Mouse (Mus musculus): ENCODE data around the gene Trim54. TPM values are rescaled to one million over a fixed set of nuclear protein-coding genes. Genes with fewer than 3 reads are reported as not detected.

Trim54 gene
- total and polyA plus RNA-seq, 3 experiments: not detected

- DNase-seq (ENCODE audit: low read depth, low spot score): peak; percentile 89
- H3K27ac ChIP-seq (ENCODE audit: control insufficient read depth, low read depth, low read length): peak within 1 kb of the TSS; percentile 12; the same call in 1 of the 2 replicates
Measured at GRCm38 (mm10) chr5:31154152-31154553, 37.6 kb downstream of the Trim54 start, which contains the start of gene Mpv17. Gene Mpv17, minus strand, starts transcription at chr5:31154251.

GRCm38 (mm10) chr5:31162462-31162861 lies 46.0 kb downstream of the Trim54 start:
- Histone ChIP-seq H3K9me3 (replicated peaks; ENCODE audit: insufficient read depth, low read length) (no peaks in the 10 kb centered on the region), H3K27ac (ENCODE audit: control insufficient read depth, low read depth, low read length) (peak overlapping the region; percentile 38; the same call in 1 of the 2 replicates), H3K79me2 (ENCODE audit: control insufficient read depth, insufficient read depth, low read length, poor library complexity) (no peaks in the 10 kb centered on the region), H3K4me1 (ENCODE audit: control insufficient read depth in 1 of 2, insufficient read depth in 2 of 2, low read length in 2 of 2) (peaks cover 20 to 22% of the 10 kb centered on the region in 2 experiments), H3K36me3 (ENCODE audit: control insufficient read depth in 1 of 2, insufficient read depth in 2 of 2, low read length in 2 of 2) (peaks cover 48 to 60% of the 10 kb centered on the region in 2 experiments), H3K4me3 (ENCODE audit: control insufficient read depth in 1 of 2, insufficient read depth in 1 of 2, low read depth in 2 of 2, low read length in 2 of 2) (no peak overlapping the region), H3K27me3 (ENCODE audit: control insufficient read depth in 1 of 2, insufficient read depth in 2 of 2, low read length in 2 of 2) (no peaks in the 10 kb centered on the region), H3K9ac (ENCODE audit: control insufficient read depth, low read depth, low read length, poor library complexity, severe bottlenecking) (no peak overlapping the region)
- TF ChIP-seq SIN3A (IDR thresholded peaks at IDR 0.05; ENCODE audit: low read length): peak; percentile 35; the same call in 1 of the 2 replicates
- peak; percentile 58 for TF ChIP-seq MYC (IDR thresholded peaks at IDR 0.05; ENCODE audit: low read depth, low read length)
- TF ChIP-seq ETS1 (IDR thresholded peaks at IDR 0.05; ENCODE audit: low read depth, low read length): 0 out of 2 replicates have a peak, but pooled peaks have one; percentile 17
- no peak for TF ChIP-seq ZMIZ1 (IDR thresholded peaks at IDR 0.05; ENCODE audit: low read depth, low read length)
- 0 out of 4 replicates have a peak, but pooled peaks of 1 of the 2 experiments have one; percentile 15 for TF ChIP-seq EP300 (IDR thresholded peaks at IDR 0.05; ENCODE audit: low read depth in 1 of 2, low read length in 2 of 2)
- TF ChIP-seq MEF2A (IDR thresholded peaks at IDR 0.05; ENCODE audit: extremely low read depth, insufficient replicate concordance, low read depth, low read length, poor library complexity, severe bottlenecking): no peak
- no peak for TF ChIP-seq UBTF (IDR thresholded peaks at IDR 0.05; ENCODE audit: borderline replicate concordance, insufficient read depth, low read depth, low read length)
- no peak for TF ChIP-seq GABPA (IDR thresholded peaks at IDR 0.05; ENCODE audit: low read depth, low read length)
- peak; percentile 82 for DNase-seq (ENCODE audit: low read depth, low spot score)

More at GRCm38 (mm10) chr5:31154152-31154553, 37.6 kb downstream of the Trim54 start, which contains the start of gene Mpv17:
- Histone ChIP-seq H3K79me2 (ENCODE audit: control insufficient read depth, insufficient read depth, low read length, poor library complexity) (no peaks in the 10 kb centered on the region; the same call in 1 of the 2 replicates), H3K9ac (ENCODE audit: control insufficient read depth, low read depth, low read length, poor library complexity, severe bottlenecking) (peak within 1 kb of the TSS; percentile 73), H3K9me3 (replicated peaks; ENCODE audit: insufficient read depth, low read length) (no peaks in the 10 kb centered on the region), H3K27me3 (ENCODE audit: control insufficient read depth in 1 of 2, insufficient read depth in 2 of 2, low read length in 2 of 2) (no peaks in the 10 kb centered on the region), H3K4me3 (ENCODE audit: control insufficient read depth in 1 of 2, insufficient read depth in 1 of 2, low read depth in 2 of 2, low read length in 2 of 2) (peak within 1 kb of the TSS; percentile 74 to 76), H3K36me3 (ENCODE audit: control insufficient read depth in 1 of 2, insufficient read depth in 2 of 2, low read length in 2 of 2) (peaks cover 0 to 22% of the 10 kb centered on the region in 2 experiments; a peak in 2 of 4 replicates), H3K4me1 (ENCODE audit: control insufficient read depth in 1 of 2, insufficient read depth in 2 of 2, low read length in 2 of 2) (no peaks in the 10 kb centered on the region; a peak in 1 of 4 replicates)
- TF ChIP-seq BHLHE40 (IDR thresholded peaks at IDR 0.05; ENCODE audit: borderline replicate concordance, low read depth, low read length) (peak; percentile 96), POLR2AphosphoS5 (IDR thresholded peaks at IDR 0.05; ENCODE audit: borderline replicate concordance, low read depth, low read length) (0 out of 2 replicates have a peak, but pooled peaks have one; percentile 47), NRF1 (IDR thresholded peaks at IDR 0.05; ENCODE audit: insufficient read depth, low read depth, low read length, poor library complexity, severe bottlenecking) (peak; percentile 75), TCF12 (IDR thresholded peaks at IDR 0.05; ENCODE audit: low read depth, low read length) (0 out of 2 replicates have a peak, but pooled peaks have one; percentile 33), USF1 (IDR thresholded peaks at IDR 0.05; ENCODE audit: low read depth, low read length) (peak; percentile 98), SIN3A (IDR thresholded peaks at IDR 0.05; ENCODE audit: low read length) (peak; percentile 90), RAD21 (IDR thresholded peaks at IDR 0.05; ENCODE audit: low read depth, low read length) (no peak), ZC3H11A (IDR thresholded peaks at IDR 0.05; ENCODE audit: low read depth, low read length) (no peak), ZMIZ1 (IDR thresholded peaks at IDR 0.05; ENCODE audit: low read depth, low read length) (peak; percentile 85; the same call in 1 of the 2 replicates), POLR2A (IDR thresholded peaks at IDR 0.05; ENCODE audit: control insufficient read depth in 1 of 2, insufficient read depth in 1 of 2, low read depth in 1 of 2, low read length in 2 of 2, poor library complexity in 1 of 2) (peak in 1 of 2 experiments; percentile 83; a peak in 2 of 4 replicates), SMC3 (IDR thresholded peaks at IDR 0.05; ENCODE audit: low read depth, low read length) (no peak), HCFC1 (IDR thresholded peaks at IDR 0.05; ENCODE audit: low read depth, low read length) (peak; percentile 84), EP300 (IDR thresholded peaks at IDR 0.05; ENCODE audit: low read depth in 1 of 2, low read length in 2 of 2) (no peak), MAX (IDR thresholded peaks at IDR 0.05; ENCODE audit: low read length) (peak; percentile 94), MAZ (IDR thresholded peaks at IDR 0.05; ENCODE audit: low read depth, low read length) (peak; percentile 48; the same call in 1 of the 2 replicates), MXI1 (IDR thresholded peaks at IDR 0.05; ENCODE audit: low read depth, low read length) (peak; percentile 77), NELFE (IDR thresholded peaks at IDR 0.05; ENCODE audit: low read depth, low read length) (peak; percentile 62), GATA1 (IDR thresholded peaks at IDR 0.05; ENCODE audit: low read depth, low read length) (no peak), TAL1 (IDR thresholded peaks at IDR 0.05; ENCODE audit: low read length) (no peak), POLR2AphosphoS2 (IDR thresholded peaks at IDR 0.05; ENCODE audit: low read length) (peak; percentile 98), ZKSCAN1 (IDR thresholded peaks at IDR 0.05; ENCODE audit: low read depth, low read length) (peak; percentile 37; the same call in 1 of the 2 replicates), USF2 (IDR thresholded peaks at IDR 0.05; ENCODE audit: borderline replicate concordance in 1 of 2, insufficient read depth in 1 of 2, low read depth in 1 of 2, low read length in 2 of 2) (peak; percentile 62 to 87), KAT2A (conservative IDR thresholded peaks at IDR 0.05; ENCODE audit: low read depth, low read length) (no peak; the same call in 1 of the 2 replicates), ETS1 (IDR thresholded peaks at IDR 0.05; ENCODE audit: low read depth, low read length) (no peak; the same call in 1 of the 2 replicates), ELF1 (IDR thresholded peaks at IDR 0.05; ENCODE audit: low read depth, low read length) (peak; percentile 91)
